Mouse (Mus musculus): ENCODE results near the gene Col5a1.

GRCm38 (mm10) chr2:27875231-27875630 lies 11.0 kb upstream of the Col5a1 start:
- TF ChIP-seq CTCF (IDR thresholded peaks at IDR 0.05; ENCODE audit: low read depth) (no peak), EP300 (IDR thresholded peaks at IDR 0.05; ENCODE audit: low read depth) (no peak)
